Mouse (Mus musculus) E14TG2a.4 (cell line): ENCODE data around the gene Ephb2.

Experiments
- CTCF ChIP-seq: conservative IDR thresholded peaks from 2 replicates; pipeline ENCODE4 v1.5.1; 2014; ENCODE audit warnings: low read length
- POU5F1 ChIP-seq: IDR thresholded peaks from 2 replicates; pipeline ENCODE4 v1.6.1; 2014; ENCODE audit warnings: low read length, borderline replicate concordance

- TF ChIP-seq CTCF (no peak), POU5F1 (no peak)
These were observed 29.1 kb upstream of the Ephb2 start for GRCm38 (mm10) chr4:136864751-136865470.
